ENCODE assay signal across 18 mouse cellular contexts in the genomic region with DNA sequence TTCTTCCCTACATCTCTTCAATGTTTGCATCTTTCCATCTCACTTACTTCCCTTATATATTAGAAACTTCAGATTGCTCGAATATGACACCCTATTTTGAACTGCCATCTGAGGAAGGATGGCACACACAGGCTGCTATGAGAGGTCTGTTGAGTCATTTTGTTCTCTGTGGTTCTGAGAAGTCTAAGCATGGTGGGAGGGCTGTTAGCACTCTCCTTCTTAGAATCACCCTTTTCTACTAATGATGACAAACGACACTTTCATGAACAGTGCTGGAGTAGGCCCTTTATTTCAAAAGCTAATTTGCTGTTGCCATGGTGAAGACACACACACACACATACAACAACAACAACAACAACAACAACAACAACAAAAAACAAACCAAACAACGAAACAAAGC. TPM values are rescaled to one million over a fixed set of nuclear protein-coding genes. Genes with fewer than 3 reads are reported as not detected.
DNase-seq lines count a peak whose midpoint lies in the region; ATAC-seq lines count a peak whose summit lies in the region.
"Had no signal": no experiment of that assay in that cellular context is flagged by ENCODE, and none has a peak within 500 bp of the region (broad histone marks: within the 10 kb centered on the region; RNA-seq: fewer than 3 reads in every experiment).

No protein-coding gene starts in this region.

- ATAC-seq in activated CD4-positive, CD25-positive, alpha-beta regulatory T cell, adult 4 months: peak; percentile 87
- peak; percentile 82 for ATAC-seq in inflammation-experienced regulatory T-cells, adult 6 months
- ATAC-seq: forebrain, embryonic 13.5 days; forebrain, embryonic 16.5 days; intestine, postnatal 0 days had no signal

- DNase-seq in CD4-positive, CD25-positive, alpha-beta regulatory T cell, adult 2 months (ENCODE audit: low read depth, low spot score): peak; percentile 54
- no peak for DNase-seq in frontal cortex, postnatal 10 days (ENCODE audit: low spot score in 2 of 2)
- DNase-seq in layer of hippocampus, adult 9-10 months (ENCODE audit: low spot score): no peak
- no peak for DNase-seq in urinary bladder, postnatal 10 days (ENCODE audit: low spot score)
- DNase-seq: adrenal gland, adult 8-10 months; adrenal gland, postnatal 25 days; B cell, adult 2 months; cerebellum, adult 18-20 months; cerebellum, adult 9-10 months; cerebellum, postnatal 14 days; gastrocnemius, adult 2 months; gastrocnemius, postnatal 14 days; heart, adult 11 months had no signal

RNA-seq across cellular contexts. Expression of a gene that starts 28.8 kb away (rescaled TPM):
- 100 to 1,000 TPM; 111 to 134 TPM for polyA plus RNA-seq in activated CD4-positive, CD25-positive, alpha-beta regulatory T cell, adult 4 months (2017; shearing (Covaris generic))
- 100 to 1,000 TPM; 120 to 191 (median 184) TPM for polyA plus RNA-seq in inflammation-experienced regulatory T-cells, adult 6 months (2017; shearing (Covaris generic))
